Mouse (Mus musculus): ENCODE results near the gene Etnk2. TPM values are rescaled to one million over a fixed set of nuclear protein-coding genes. Genes with fewer than 3 reads are reported as not detected.
"Not testable (repeated sequence)": the region's sequence is repeated elsewhere in the genome, so short reads cannot be mapped to it uniquely, and the experiment has no call there.

Etnk2 gene
- polyA plus RNA-seq (2012; rRNA removed): 1.2 and 1.8 TPM in 2 replicates

- peak; percentile 45 for DNase-seq (ENCODE audit: low spot score)
These were observed at the start of gene Etnk2 for GRCm38 (mm10) chr1:133363276-133364021. TSS of gene Etnk2 (plus strand) at chr1:133363572.

- DNase-seq (ENCODE audit: low spot score): no peak
These were observed 49.0 kb upstream of the Etnk2 start for GRCm38 (mm10) chr1:133314364-133314763.

- no peak for DNase-seq (ENCODE audit: low spot score)
These were observed 47.6 kb upstream of the Etnk2 start for GRCm38 (mm10) chr1:133315775-133316174.

GRCm38 (mm10) chr1:133316577-133316976 lies 46.8 kb upstream of the Etnk2 start:
- DNase-seq (ENCODE audit: low spot score): no peak

- no peak for DNase-seq (ENCODE audit: low spot score)
These were observed 46.2 kb upstream of the Etnk2 start for GRCm38 (mm10) chr1:133317149-133317548.

GRCm38 (mm10) chr1:133321267-133321925 lies 42.0 kb upstream of the Etnk2 start, which contains the start of gene Kiss1:
TSS of gene Kiss1 (plus strand) at chr1:133321875.
- no peak for DNase-seq (ENCODE audit: low spot score)

GRCm38 (mm10) chr1:133323333-133323732 lies 40.0 kb upstream of the Etnk2 start:
- no peak for DNase-seq (ENCODE audit: low spot score)

- DNase-seq (ENCODE audit: low spot score): no peak
These were observed 37.4 kb upstream of the Etnk2 start for GRCm38 (mm10) chr1:133325951-133326350.

GRCm38 (mm10) chr1:133327094-133327493 lies 36.3 kb upstream of the Etnk2 start:
- no peak for DNase-seq (ENCODE audit: low spot score)

- no peak for DNase-seq (ENCODE audit: low spot score)
These were observed 35.0 kb upstream of the Etnk2 start for GRCm38 (mm10) chr1:133328299-133328795.

GRCm38 (mm10) chr1:133328896-133329637 lies 34.3 kb upstream of the Etnk2 start:
- DNase-seq (ENCODE audit: low spot score): no peak

GRCm38 (mm10) chr1:133329638-133329964 lies 33.8 kb upstream of the Etnk2 start:
- DNase-seq (ENCODE audit: low spot score): no peak

- DNase-seq (ENCODE audit: low spot score): no peak
These were observed 32.2 kb upstream of the Etnk2 start for GRCm38 (mm10) chr1:133331142-133331541.

GRCm38 (mm10) chr1:133332656-133333430 lies 30.5 kb upstream of the Etnk2 start:
- no peak for DNase-seq (ENCODE audit: low spot score)

- no peak for DNase-seq (ENCODE audit: low spot score)
These were observed 29.4 kb upstream of the Etnk2 start for GRCm38 (mm10) chr1:133333937-133334336.

- DNase-seq (ENCODE audit: low spot score): not testable (repeated sequence)
These were observed 23.0 kb upstream of the Etnk2 start for GRCm38 (mm10) chr1:133340403-133340802.

GRCm38 (mm10) chr1:133344357-133344756 lies 19.0 kb upstream of the Etnk2 start:
- DNase-seq (ENCODE audit: low spot score): no peak

GRCm38 (mm10) chr1:133346531-133346930 lies 16.8 kb upstream of the Etnk2 start:
- no peak for DNase-seq (ENCODE audit: low spot score)

- no peak for DNase-seq (ENCODE audit: low spot score)
These were observed 16.1 kb upstream of the Etnk2 start for GRCm38 (mm10) chr1:133347226-133347625.

GRCm38 (mm10) chr1:133347693-133348520 lies 15.5 kb upstream of the Etnk2 start:
- DNase-seq (ENCODE audit: low spot score): no peak

GRCm38 (mm10) chr1:133350210-133350609 lies 13.2 kb upstream of the Etnk2 start, which contains the start of gene Ren1:
TSS of gene Ren1 (plus strand) at chr1:133350510.
- DNase-seq (ENCODE audit: low spot score): no peak

Data from urinary bladder, adult 2 months (tissue).